Mouse (Mus musculus) neural tube, embryonic 11.5 days (tissue): ENCODE measurements around the gene Rpl27a. TPM values are rescaled to one million over a fixed set of nuclear protein-coding genes. Genes with fewer than 3 reads are reported as not detected.

ENCODE experiments used
- ATAC-seq: fragments of 200-750 bp; cut with Nextera tagmentation; 2 replicates; pipeline ENCODE4 v1.8.0; 2017; ENCODE audit warnings: moderate number of reproducible peaks, mild to moderate bottlenecking, moderate TSS enrichment, moderate library complexity; ENCODE audit not compliant: insufficient read depth, low FRiP score, low TSS enrichment
- DNase-seq: peaks from one replicate; pipeline ENCODE4 v3.0.0-alpha.2; 2015; ENCODE audit warnings: low spot score
- H3K27ac ChIP-seq: fragments of 300-500 bp; sonication (generic); 2 replicates; pipeline ENCODE4 v1.5.1; 2014; ENCODE audit warnings: low read depth, mild to moderate bottlenecking, low read length
- H3K27me3 ChIP-seq: fragments of 300-500 bp; sonication (generic); 2 replicates; pipeline ENCODE4 v1.6.1; 2014; ENCODE audit warnings: mild to moderate bottlenecking, low read length, mixed read lengths; ENCODE audit not compliant: control insufficient read depth, insufficient read depth
- H3K36me3 ChIP-seq: fragments of 300-500 bp; sonication (generic); 2 replicates; pipeline ENCODE4 v1.6.1; 2014; ENCODE audit warnings: mild to moderate bottlenecking, low read length, moderate library complexity, mixed read lengths; ENCODE audit not compliant: control insufficient read depth, insufficient read depth
- H3K4me1 ChIP-seq: fragments of 300-500 bp; sonication (generic); 2 replicates; pipeline ENCODE4 v1.6.1; 2014; ENCODE audit warnings: low read length, mixed read lengths; ENCODE audit not compliant: control insufficient read depth, insufficient read depth
- H3K4me2 ChIP-seq: fragments of 300-500 bp; sonication (generic); 2 replicates; pipeline ENCODE4 v1.6.1; 2014; ENCODE audit warnings: low read depth, mild to moderate bottlenecking, moderate library complexity
- H3K4me3 ChIP-seq: fragments of 300-500 bp; sonication (generic); 2 replicates; pipeline ENCODE4 v1.5.1; 2014; ENCODE audit warnings: low read depth, low read length
- H3K9ac ChIP-seq: fragments of 300-500 bp; sonication (generic); 2 replicates; pipeline ENCODE4 v1.6.1; 2014; ENCODE audit warnings: mild to moderate bottlenecking, low read length
- H3K9me3 ChIP-seq: fragments of 300-500 bp; sonication (generic); 2 replicates; pipeline ENCODE4 v1.6.1; 2016; ENCODE audit warnings: low read length; ENCODE audit not compliant: control insufficient read depth
- WGBS: fragments of 180-500 bp; shearing (Covaris S2); extraction: QIAGEN DNeasy Blood & Tissue Kit; methylation state at CpG from one replicate; pipeline ENCODE4 v1.1.7; 2014; 5-methylcytosine and 5-hydroxymethylcytosine counted together
- polyA plus RNA-seq: library from polyadenylated mRNA; unstranded; fragments of >200 nt; fragmentation: Nextera tagmentation; extraction: Ambion mirVana; gene quantifications from 2 replicates; pipeline ENCODE4 v1.2.1, GENCODE M21; 2014

The Rpl27a gene
- polyA plus RNA-seq, 1 experiment from 2014 or later = 115 TPM

DNA sequence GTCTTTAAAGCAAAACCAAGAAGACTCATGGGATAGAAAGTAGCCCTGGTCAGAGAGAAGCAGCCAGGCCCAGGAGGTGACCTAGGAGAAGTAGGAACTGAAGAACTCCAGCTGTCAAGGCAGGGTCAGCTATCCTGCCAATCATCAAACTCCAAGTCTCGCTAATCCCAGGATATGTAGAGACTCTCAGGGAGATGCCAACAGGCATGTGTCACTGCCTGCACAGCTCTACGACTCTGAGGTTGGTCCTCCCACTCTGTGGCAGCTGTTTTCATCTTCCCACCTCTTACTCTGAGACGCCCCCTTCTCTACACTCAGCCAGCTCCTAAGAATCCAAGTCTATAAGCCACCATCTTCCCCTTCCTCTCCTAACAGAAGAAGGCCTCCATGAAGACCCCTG, 13.7 kb downstream of the Rpl27a start:
- 83% methylated on average over 3 of the region's 3 CpGs for WGBS
- peaks cover 7% of the 10 kb centered on the region for H3K36me3 ChIP-seq
- H3K4me3 ChIP-seq = no peak overlapping the region
- H3K9me3 ChIP-seq = no peaks in the 10 kb centered on the region
- no peak overlapping the region for H3K4me2 ChIP-seq
- no peaks in the 10 kb centered on the region for H3K4me1 ChIP-seq
- no peaks in the 10 kb centered on the region for H3K27me3 ChIP-seq
- DNase-seq = no peak
- H3K9ac ChIP-seq = no peak overlapping the region
- no peak for ATAC-seq
- no peak overlapping the region for H3K27ac ChIP-seq

DNA sequence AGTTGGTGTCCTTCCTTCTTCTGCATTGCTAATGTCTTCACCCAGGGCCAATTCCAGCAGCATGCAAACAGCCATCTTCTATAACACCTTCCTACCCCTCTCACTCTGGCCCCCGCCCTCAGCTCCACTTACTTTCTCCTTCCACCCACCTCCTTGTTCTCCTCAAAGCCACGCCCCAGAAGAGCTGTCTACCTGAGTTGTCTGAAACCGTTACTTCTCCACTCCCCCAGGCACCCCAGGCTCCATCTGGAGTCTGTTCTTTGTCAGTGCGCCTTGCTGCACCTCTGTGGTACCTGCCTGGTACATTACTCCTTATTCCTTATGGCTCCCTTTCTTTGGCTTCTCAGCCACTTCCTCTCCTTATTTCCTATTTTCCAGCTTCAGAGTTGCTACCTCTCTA, 14.2 kb downstream of the Rpl27a start:
- H3K4me1 ChIP-seq = no peaks in the 10 kb centered on the region
- H3K36me3 ChIP-seq = peaks cover 7% of the 10 kb centered on the region
- ATAC-seq = no peak
- no peak overlapping the region for H3K9ac ChIP-seq
- H3K9me3 ChIP-seq = no peaks in the 10 kb centered on the region
- 77% methylated on average over 4 of the region's 4 CpGs for WGBS
- no peak overlapping the region for H3K27ac ChIP-seq
- DNase-seq = no peak
- H3K4me3 ChIP-seq = no peak overlapping the region
- no peaks in the 10 kb centered on the region for H3K27me3 ChIP-seq
- no peak overlapping the region for H3K4me2 ChIP-seq

DNA sequence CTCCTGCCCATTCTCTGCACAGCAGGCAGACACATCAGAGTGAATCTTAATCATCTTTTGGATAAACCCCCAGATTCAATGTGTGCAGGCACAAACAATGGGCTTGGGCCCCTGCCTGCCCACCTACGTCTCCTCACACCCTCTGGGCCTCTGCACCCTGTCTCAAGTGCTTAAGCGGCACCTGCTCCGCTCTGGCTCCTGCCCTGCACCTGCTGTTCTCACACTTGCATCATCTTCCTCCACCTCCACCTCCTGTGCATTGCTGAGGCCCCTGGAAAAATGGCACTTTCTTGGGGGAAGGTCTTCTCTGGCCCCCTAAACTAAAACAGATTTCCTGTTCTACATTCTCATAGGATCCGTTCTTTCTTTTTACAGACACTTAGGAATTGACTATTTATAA, 14.9 kb downstream of the Rpl27a start:
- 93% methylated on average over 4 of the region's 4 CpGs for WGBS
- Histone ChIP-seq H3K9me3 (no peaks in the 10 kb centered on the region), H3K9ac (no peak overlapping the region), H3K36me3 (peaks cover 9% of the 10 kb centered on the region), H3K4me1 (no peaks in the 10 kb centered on the region), H3K4me3 (no peak overlapping the region), H3K4me2 (no peak overlapping the region), H3K27me3 (no peaks in the 10 kb centered on the region), H3K27ac (no peak overlapping the region)
- ATAC-seq = no peak
- DNase-seq = no peak

DNA sequence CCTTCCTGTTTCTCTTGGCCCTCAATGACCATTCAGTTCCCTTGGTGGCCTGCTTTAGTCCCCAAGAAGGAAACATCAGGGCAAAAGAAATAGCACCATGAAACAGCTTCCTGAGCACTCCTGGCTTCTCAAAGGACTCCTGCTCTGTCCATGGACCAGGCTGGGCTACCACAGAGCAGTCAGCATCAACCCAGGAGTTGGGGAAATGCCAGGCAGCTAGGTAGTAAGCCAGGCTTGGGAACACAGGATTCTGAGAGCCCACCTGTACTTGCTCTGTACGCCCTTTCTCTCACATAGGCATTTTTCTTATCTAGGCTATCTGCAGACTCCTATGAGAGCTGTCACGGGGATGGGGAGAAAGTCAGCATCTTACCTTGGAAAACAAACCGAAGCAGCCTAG, 16.0 kb downstream of the Rpl27a start:
- H3K4me2 ChIP-seq = no peak overlapping the region
- no peaks in the 10 kb centered on the region for H3K9me3 ChIP-seq
- no peak overlapping the region for H3K4me3 ChIP-seq
- H3K27me3 ChIP-seq = no peaks in the 10 kb centered on the region
- 95% methylated on average over 3 of the region's 3 CpGs for WGBS
- no peak overlapping the region for H3K9ac ChIP-seq
- no peaks in the 10 kb centered on the region for H3K4me1 ChIP-seq
- no peak overlapping the region for H3K27ac ChIP-seq
- peaks cover 9% of the 10 kb centered on the region for H3K36me3 ChIP-seq
- no peak for ATAC-seq
- no peak for DNase-seq

DNA sequence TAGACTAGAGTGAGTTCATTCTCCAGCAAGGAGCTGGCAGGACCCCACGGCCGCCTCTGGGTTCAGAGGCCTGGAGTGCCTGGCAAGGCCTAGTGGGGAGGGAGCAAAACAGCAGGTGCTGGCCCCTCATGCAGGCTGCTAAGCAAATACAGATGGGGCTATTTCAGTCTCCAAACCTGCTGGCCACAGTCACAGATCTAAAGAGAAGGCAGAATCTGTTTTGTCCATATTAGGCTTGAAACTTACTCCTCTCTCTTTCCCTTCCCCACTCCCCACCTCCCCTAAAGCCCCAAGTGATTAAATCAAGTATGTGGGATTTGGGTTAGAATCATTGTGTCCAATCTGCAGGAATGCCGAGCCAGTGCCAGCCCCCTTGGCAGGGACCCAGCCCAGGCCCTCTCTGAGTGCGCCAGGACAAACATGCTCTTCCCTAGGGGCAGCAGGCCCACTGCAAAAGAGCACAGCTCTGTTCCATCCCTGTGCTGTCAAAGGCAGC, 17.6 kb downstream of the Rpl27a start:
- Histone ChIP-seq H3K4me3 (no peak overlapping the region), H3K4me2 (no peak overlapping the region), H3K9ac (no peak overlapping the region), H3K36me3 (peaks cover 7% of the 10 kb centered on the region), H3K4me1 (no peaks in the 10 kb centered on the region), H3K27me3 (no peaks in the 10 kb centered on the region), H3K9me3 (no peaks in the 10 kb centered on the region), H3K27ac (no peak overlapping the region)
- 70% methylated on average over 4 of the region's 4 CpGs for WGBS
- no peak for DNase-seq
- ATAC-seq = no peak

DNA sequence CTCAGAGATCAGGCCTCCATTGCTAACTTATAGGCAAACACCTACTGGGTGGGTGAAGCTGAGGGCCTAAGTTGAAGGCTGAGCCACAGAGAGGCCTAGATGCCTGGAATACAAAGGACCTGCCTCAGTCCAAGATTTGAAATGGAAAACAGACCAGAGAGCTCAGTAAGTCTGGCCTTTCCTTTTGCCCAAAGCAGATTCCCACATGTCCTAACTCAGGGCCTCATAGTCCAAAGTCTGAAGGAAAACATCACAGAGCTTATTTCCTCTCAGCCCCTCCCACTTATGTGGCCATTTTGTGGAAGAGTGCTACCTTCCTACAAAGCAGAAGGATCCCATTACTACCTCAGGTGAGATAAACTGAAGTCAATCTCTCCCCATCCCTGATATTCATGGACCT, 22.0 kb downstream of the Rpl27a start:
- H3K36me3 ChIP-seq = peaks cover 4% of the 10 kb centered on the region
- no peak overlapping the region for H3K4me2 ChIP-seq
- no peak overlapping the region for H3K27ac ChIP-seq
- H3K9me3 ChIP-seq = no peaks in the 10 kb centered on the region
- ATAC-seq (no peak), DNase-seq (no peak)
- H3K4me3 ChIP-seq = no peak overlapping the region
- no peaks in the 10 kb centered on the region for H3K4me1 ChIP-seq
- H3K9ac ChIP-seq = no peak overlapping the region
- no peaks in the 10 kb centered on the region for H3K27me3 ChIP-seq

DNA sequence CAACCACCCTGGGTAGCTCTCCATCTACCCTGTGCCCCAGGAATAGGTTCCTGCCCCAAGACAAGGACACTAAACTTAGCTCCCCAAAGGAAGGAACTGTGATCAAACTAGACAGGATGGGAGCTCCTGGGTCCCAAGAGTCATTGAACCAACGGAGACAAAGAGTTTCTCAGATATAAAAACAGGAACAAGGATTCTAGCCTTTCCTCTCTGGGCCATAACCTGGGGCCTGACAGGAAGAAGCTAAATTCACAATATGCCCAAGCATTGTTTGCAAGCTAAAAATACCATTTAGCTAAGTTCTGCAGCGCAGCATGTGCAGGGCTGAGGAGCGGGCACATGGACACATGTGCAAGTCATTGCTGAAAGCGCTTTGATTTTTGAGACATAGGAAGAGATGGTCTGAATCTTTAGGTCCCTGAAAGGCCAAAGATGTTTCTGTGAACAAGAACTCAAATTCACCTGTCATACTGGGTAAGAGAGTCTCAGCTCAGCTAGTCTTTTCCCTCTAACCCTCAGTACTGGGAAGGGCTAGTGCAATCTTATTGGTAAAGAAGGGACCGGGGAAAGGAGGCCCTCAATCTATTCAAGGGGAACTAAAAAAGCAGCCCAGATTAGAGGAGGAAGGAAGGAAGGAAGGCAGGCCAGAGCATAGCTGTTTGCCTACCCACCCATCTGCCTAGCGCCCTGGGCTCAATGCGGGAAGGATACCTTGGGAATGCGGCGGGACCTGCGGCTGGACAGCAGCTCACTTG, 22.8 kb downstream of the Rpl27a start:
- no peak overlapping the region for H3K4me2 ChIP-seq
- H3K9ac ChIP-seq = no peak overlapping the region
- no peak overlapping the region for H3K4me3 ChIP-seq
- ATAC-seq (no peak), DNase-seq (no peak)
- H3K9me3 ChIP-seq = no peaks in the 10 kb centered on the region
- peaks cover 2% of the 10 kb centered on the region for H3K36me3 ChIP-seq
- WGBS = 94% methylated on average over 10 of the region's 10 CpGs
- no peaks in the 10 kb centered on the region for H3K27me3 ChIP-seq
- no peaks in the 10 kb centered on the region for H3K4me1 ChIP-seq
- H3K27ac ChIP-seq = no peak overlapping the region

DNA sequence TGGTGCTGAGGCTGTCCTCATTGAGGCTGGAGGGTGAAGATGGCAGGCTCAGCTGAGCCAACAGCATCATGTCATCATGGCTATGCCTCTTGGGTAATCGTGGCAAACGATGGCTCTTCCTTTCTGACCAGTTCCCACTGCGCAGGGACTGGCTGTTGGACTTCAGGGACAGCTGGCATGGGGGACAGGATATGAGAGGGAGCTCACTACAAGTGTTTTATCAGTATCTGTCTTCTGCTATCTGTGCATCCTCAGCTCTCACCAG, 23.3 kb downstream of the Rpl27a start:
- WGBS = 97% methylated on average over 3 of the region's 3 CpGs
- DNase-seq = no peak

DNA sequence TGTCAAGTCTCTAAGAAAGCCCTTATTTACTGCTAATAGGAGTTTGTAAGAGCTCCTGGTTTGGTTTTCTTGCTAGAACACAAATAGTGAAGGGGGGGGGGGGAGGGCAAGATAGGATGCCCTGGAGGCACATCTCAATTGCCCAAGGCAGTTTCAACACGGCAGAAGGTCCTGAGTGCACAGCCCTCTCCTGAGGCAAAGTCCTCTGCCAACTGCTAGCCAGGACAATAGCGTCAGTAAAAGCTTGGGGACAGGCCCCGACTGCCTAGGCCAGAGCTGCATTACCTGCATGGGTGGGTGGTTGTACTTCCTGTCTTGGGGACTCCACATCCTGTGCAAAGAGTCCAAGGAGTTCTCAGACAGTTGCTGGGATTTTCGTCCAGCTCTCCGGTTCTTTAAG, 25.8 kb downstream of the Rpl27a start:
- 81% methylated on average over 5 of the region's 5 CpGs for WGBS
- Histone ChIP-seq H3K27ac (no peak overlapping the region), H3K9ac (no peak overlapping the region), H3K9me3 (no peaks in the 10 kb centered on the region), H3K4me3 (no peak overlapping the region), H3K27me3 (no peaks in the 10 kb centered on the region), H3K36me3 (no peaks in the 10 kb centered on the region; the same call in 1 of the 2 replicates), H3K4me1 (no peaks in the 10 kb centered on the region), H3K4me2 (no peak overlapping the region)
- DNase-seq (no peak), ATAC-seq (no peak)

More for the DNA sequence above, 23.3 kb downstream of the Rpl27a start:
- H3K36me3 ChIP-seq = peaks cover 2% of the 10 kb centered on the region
- H3K9ac ChIP-seq = no peak overlapping the region
- no peak overlapping the region for H3K4me2 ChIP-seq
- no peaks in the 10 kb centered on the region for H3K9me3 ChIP-seq
- H3K27me3 ChIP-seq = no peaks in the 10 kb centered on the region
- H3K27ac ChIP-seq = no peak overlapping the region
- no peaks in the 10 kb centered on the region for H3K4me1 ChIP-seq
- no peak for ATAC-seq
- no peak overlapping the region for H3K4me3 ChIP-seq
